Mouse (Mus musculus) myocyte (in vitro differentiated cells): ENCODE data around the gene Spata31d1d.
"Not testable (repeated sequence)": the region's sequence is repeated elsewhere in the genome, so short reads cannot be mapped to it uniquely, and the experiment has no call there.

Experiments
- CEBPB ChIP-seq: IDR thresholded peaks from 2 replicates; pipeline ENCODE4 v1.6.1; 2011; ENCODE audit warnings: mild to moderate bottlenecking, moderate library complexity; ENCODE audit not compliant: poor library complexity, insufficient read depth, severe bottlenecking
- E2F4 ChIP-seq: IDR thresholded peaks from one replicate; pipeline ENCODE4 v1.6.1; 2011; ENCODE audit warnings: mild to moderate bottlenecking, control low read depth, moderate library complexity; ENCODE audit not compliant: insufficient read depth
- MAX ChIP-seq: IDR thresholded peaks from one replicate; pipeline ENCODE4 v1.6.1; 2011; ENCODE audit warnings: low read depth, mild to moderate bottlenecking, control low read depth
- MYOD1 ChIP-seq, 3 experiments: IDR thresholded peaks; one replicate each; pipeline ENCODE4 v1.6.1; 2011; ENCODE audit warnings: control low read depth in 2 of 3, low read depth in 2 of 3, mild to moderate bottlenecking in 2 of 3, moderate library complexity in 1 of 3; ENCODE audit not compliant: insufficient read length in 2 of 3, control insufficient read depth in 1 of 3
- MYOG ChIP-seq, 3 experiments: IDR thresholded peaks; one replicate each; pipeline ENCODE4 v1.6.1; 2011; ENCODE audit warnings: control low read depth in 2 of 3, low read depth in 2 of 3, mild to moderate bottlenecking in 2 of 3; ENCODE audit not compliant: insufficient read length in 2 of 3, control insufficient read depth in 1 of 3, insufficient read depth in 1 of 3
- POLR2A ChIP-seq: IDR thresholded peaks from one replicate; pipeline ENCODE4 v1.6.1; 2011; ENCODE audit warnings: low read depth, mild to moderate bottlenecking, control low read depth, moderate library complexity; ENCODE audit not compliant: insufficient read length
- POLR2AphosphoS2 ChIP-seq: IDR thresholded peaks from one replicate; pipeline ENCODE4 v1.6.1; 2011; ENCODE audit warnings: low read depth, control low read depth; ENCODE audit not compliant: insufficient read length
- REST ChIP-seq: IDR thresholded peaks from one replicate; pipeline ENCODE4 v1.6.1; 2011; ENCODE audit warnings: mild to moderate bottlenecking, control low read depth, moderate library complexity; ENCODE audit not compliant: insufficient read depth, insufficient read length
- SRF ChIP-seq: IDR thresholded peaks from one replicate; pipeline ENCODE4 v1.6.1; 2011; ENCODE audit warnings: low read depth; ENCODE audit not compliant: control insufficient read depth, insufficient read length
- TCF12 ChIP-seq: IDR thresholded peaks from one replicate; pipeline ENCODE4 v1.6.1; 2011; ENCODE audit warnings: mild to moderate bottlenecking, control low read depth; ENCODE audit not compliant: poor library complexity, insufficient read depth, severe bottlenecking
- TCF3 ChIP-seq: IDR thresholded peaks from one replicate; pipeline ENCODE4 v1.6.1; 2011; ENCODE audit warnings: low read depth, control low read depth; ENCODE audit not compliant: insufficient read length
- USF1 ChIP-seq: IDR thresholded peaks from one replicate; pipeline ENCODE4 v1.6.1; 2011; ENCODE audit warnings: low read depth, mild to moderate bottlenecking, control low read depth, moderate library complexity

DNA sequence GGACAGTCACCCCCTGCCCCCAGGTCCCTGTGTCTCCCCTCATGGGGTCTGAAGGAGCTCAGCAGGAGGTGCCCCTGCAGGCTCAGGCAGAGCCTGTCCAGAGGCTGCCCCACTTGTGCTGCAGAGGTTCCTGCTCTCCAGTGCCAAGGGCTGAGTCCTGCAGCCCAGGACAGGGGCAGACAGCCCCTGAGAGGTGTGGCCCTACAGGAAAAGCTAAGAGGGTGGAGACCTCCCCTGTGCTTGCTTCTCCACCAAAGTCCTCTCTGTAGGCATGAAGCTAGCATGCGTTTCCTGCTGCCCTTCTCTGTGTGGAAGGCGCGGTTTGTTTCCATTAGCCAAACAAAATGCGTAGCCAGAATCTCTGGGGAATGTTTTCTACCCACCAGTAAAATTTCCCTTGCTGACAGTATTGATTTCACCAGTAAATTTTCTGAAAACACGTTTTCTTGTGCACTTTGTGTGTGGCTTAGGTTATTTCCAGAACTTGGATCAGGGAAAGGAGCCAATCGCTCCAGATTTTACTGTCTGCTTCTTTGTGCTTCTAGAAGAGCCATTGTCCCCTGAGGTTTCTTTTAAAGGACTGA is 12.6 kb downstream of the Spata31d1d start:
- TF ChIP-seq POLR2A; SRF; TCF3; MAX; USF1; TCF12; MYOD1 (IDR thresholded peaks at IDR 0.05; ENCODE audit: control insufficient read depth in 1 of 3, insufficient read length in 2 of 3, low read depth in 2 of 3); POLR2AphosphoS2; E2F4; MYOG (IDR thresholded peaks at IDR 0.05; ENCODE audit: control insufficient read depth in 1 of 3, insufficient read depth in 1 of 3, insufficient read length in 2 of 3, low read depth in 2 of 3); REST; CEBPB: not testable (repeated sequence)
